Mouse (Mus musculus): ENCODE measurements around the gene Lamtor2. TPM values are rescaled to one million over a fixed set of nuclear protein-coding genes. Genes with fewer than 3 reads are reported as not detected.

Lamtor2 gene
- polyA plus RNA-seq, 1 experiment from 2014 or later = 137 TPM

DNA sequence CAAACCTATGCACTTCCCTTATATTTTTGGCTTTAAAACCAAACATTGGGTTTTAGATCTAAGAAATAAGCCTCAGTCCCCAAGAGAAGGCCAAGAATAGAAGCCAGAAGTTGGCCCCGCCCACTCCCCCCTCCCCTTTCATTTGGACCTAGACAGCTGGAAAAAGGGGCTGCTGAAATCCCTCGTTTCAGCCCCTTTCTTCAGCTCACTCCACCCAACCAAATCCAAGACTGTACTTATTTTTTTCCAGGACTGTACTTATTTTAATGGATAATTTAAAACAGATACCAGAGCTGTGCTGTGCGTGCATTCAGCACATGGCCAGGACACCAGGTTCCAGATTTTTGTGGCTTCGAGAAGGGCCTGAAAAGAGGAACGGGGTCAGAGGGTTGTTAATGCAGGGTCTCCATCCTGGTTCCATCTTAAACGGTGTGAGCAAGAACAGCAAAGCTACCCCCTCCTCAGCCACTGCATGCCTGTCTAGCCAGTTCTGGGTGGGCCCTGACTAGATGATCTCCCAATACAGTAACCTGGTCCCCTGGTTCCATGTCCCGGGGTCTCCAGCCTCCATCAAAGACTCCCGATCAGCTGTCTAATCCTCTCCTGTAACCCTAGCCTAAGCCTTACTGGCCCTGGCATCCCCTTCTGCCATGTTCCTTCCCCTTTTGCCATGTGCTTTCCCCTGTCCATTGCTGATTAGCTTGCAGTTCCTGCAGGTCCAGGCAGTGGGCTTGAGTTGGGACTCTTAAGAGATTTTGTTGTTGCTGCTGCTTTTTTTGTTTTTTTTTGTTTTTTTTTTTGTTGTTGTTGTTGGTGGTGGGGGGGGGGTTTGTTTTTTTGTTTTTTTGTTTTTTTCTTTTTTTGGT is 48.8 kb downstream of the Lamtor2 start:
- 40% methylated on average over 8 of the region's 8 CpGs for WGBS

DNA sequence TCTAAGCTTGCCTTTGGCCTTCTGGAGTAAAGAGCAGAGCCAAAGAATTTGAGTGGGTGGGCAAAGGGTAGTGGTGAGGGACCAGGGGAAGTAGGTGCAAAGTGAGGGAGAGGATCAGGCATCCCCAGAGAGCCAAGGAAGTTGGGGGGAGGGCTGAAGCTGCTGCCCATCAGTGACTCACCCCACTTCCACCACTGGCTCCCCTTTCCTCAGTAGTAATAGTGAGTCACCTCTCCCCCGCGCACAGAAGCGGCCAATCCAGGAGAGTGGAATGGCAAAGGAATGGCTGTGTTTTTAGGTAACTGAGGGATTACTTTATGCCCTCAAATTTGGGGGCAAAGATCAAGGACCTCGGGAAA is 49.4 kb downstream of the Lamtor2 start:
- Histone ChIP-seq H3K4me1 (peaks cover 23% of the 10 kb centered on the region), H3K27me3 (peaks cover 48% of the 10 kb centered on the region), H3K4me2 (peak overlapping the region; percentile 97), H3K9ac (0 out of 2 replicates have a peak overlapping the region, but pooled peaks have one; percentile 75), H3K9me3 (no peaks in the 10 kb centered on the region), H3K36me3 (replicated peaks) (no peaks in the 10 kb centered on the region), H3K27ac (0 out of 2 replicates have a peak overlapping the region, but pooled peaks have one; percentile 5), H3K4me3 (replicated peaks) (peak overlapping the region; percentile 58)
- 13% methylated on average over 4 of the region's 4 CpGs for WGBS
- peak; percentile 22; the same call in 1 of the 2 replicates for ATAC-seq (ENCODE audit: low FRiP score)

More for the DNA sequence above, 48.8 kb downstream of the Lamtor2 start:
- Histone ChIP-seq H3K9ac (no peak overlapping the region), H3K4me3 (replicated peaks) (no peak overlapping the region), H3K27me3 (peaks cover 48% of the 10 kb centered on the region), H3K4me2 (no peak overlapping the region), H3K27ac (no peak overlapping the region), H3K36me3 (replicated peaks) (no peaks in the 10 kb centered on the region), H3K4me1 (peaks cover 23% of the 10 kb centered on the region), H3K9me3 (no peaks in the 10 kb centered on the region)
- no peak for ATAC-seq (ENCODE audit: low FRiP score)

DNA sequence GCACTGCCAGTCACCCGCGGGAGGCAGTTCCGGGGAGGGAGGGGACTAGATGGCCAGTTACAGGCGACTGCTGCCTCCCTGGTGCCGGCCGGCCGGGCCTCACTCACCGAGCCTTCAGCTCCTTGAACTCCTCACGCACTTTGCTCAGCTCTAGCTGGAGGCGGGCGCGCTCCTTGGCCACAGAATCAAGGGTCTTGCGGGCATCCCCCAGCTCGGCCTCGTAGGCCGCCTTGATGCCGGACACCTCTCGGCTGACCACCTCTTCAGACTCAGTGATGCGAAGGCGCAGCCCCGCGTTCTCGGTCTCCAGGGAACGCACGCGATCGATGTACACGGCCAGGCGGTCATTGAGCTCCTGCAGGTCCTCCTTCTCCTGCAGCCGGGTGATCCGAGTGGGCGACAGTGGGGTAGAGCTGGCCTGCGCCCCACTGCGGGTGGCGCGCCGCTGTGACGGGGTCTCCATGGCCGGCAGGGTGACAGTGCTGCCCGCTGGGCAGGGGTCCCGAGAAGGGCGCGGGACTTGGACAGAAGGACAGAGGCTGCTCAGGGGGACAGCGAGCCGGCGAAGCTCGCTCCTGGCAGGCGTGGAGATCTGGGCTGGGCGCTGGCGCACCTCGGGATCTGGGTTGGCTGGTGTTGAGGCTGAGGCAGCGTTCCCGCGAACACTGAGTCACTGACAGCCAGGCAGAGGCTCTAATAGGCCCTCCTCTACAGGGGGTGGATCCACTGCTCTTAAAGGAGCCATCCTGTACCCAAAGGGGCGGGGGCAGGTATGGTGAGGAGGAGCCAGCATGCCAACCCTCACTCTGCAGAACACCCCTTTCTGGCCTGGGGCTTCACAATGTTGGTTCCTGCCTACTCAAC is 50.0 kb downstream of the Lamtor2 start:
- peak; percentile 82 for ATAC-seq (ENCODE audit: low FRiP score)
- peaks cover 46% of the 10 kb centered on the region for H3K27me3 ChIP-seq
- peak overlapping the region; percentile 75 for H3K9ac ChIP-seq
- peaks cover 23% of the 10 kb centered on the region for H3K4me1 ChIP-seq
- peak overlapping the region; percentile 58 for H3K4me3 ChIP-seq (replicated peaks)
- no peaks in the 10 kb centered on the region for H3K9me3 ChIP-seq
- under 1% methylated on average over 55 of the region's 55 CpGs for WGBS
- H3K36me3 ChIP-seq (replicated peaks) = no peaks in the 10 kb centered on the region
- H3K27ac ChIP-seq = 0 out of 2 replicates have a peak overlapping the region, but pooled peaks have one; percentile 36
- H3K4me2 ChIP-seq = peak overlapping the region; percentile 97

DNA sequence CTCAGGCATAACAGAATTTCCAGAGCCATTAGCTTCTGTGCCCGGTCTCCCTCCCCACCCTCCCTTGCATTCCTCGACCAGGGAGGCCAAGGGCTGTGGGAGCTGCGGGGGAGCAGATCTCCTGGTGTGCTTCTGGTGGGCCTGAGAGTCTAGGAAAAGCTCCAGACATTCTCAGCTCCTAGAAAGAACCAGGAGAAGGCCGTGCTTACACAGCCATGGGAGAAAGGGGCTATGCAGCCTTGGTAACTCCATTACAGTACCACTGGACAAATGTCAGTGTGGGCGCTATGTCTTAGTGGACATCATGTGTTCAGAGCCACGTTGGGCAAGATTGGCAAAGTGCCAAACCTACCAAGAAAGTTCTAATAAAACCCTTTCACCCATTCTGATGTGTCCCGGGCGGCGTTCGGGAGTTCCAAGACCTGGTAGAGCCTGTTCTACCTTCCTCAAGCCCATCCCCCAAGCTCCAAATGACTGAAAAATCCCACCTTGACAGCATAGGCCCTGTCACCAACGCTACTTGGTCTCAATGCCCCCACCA is 50.8 kb downstream of the Lamtor2 start:
- Histone ChIP-seq H3K4me3 (replicated peaks) (peak overlapping the region; percentile 58), H3K27ac (no peak overlapping the region), H3K9me3 (no peaks in the 10 kb centered on the region), H3K4me1 (peaks cover 23% of the 10 kb centered on the region), H3K4me2 (peak overlapping the region; percentile 97), H3K9ac (peak overlapping the region; percentile 75; the same call in 1 of the 2 replicates), H3K36me3 (replicated peaks) (no peaks in the 10 kb centered on the region), H3K27me3 (peaks cover 50% of the 10 kb centered on the region)
- 16% methylated on average over 11 of the region's 11 CpGs for WGBS
- ATAC-seq (ENCODE audit: low FRiP score) = no peak

DNA sequence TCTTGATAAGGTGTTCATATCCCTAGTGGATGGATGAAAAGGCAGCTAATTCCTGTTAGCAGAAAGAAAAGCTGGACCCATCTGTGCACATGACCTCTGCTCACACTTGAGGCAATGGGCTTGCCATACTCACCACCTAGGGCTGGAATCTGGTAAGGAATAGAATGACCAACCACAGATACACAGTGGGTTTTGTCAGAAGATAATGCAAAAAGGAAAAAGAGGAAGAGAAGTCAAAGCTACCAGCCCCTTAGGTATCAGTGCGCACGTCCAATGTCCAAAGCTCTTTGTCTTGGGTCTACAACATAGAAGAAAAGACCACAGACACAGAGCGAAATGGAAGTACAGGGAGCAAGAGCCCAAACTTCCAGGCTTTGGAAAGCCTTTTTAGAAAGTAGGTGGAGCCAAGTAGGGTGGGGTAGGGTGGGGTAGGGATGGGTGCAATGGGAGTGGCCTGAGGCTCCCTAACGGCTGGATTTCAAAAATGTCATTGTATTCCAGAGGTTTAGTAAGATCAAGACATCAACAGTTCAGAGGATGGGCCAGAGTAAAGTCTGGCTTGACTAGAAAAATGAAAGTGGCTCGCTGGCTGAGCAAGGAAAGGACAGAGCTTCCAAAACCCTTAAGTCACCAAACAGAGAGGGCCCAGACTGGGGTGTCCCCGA is 51.4 kb downstream of the Lamtor2 start:
- Histone ChIP-seq H3K36me3 (replicated peaks) (no peaks in the 10 kb centered on the region), H3K9ac (no peak overlapping the region)
- no peak for ATAC-seq (ENCODE audit: low FRiP score)

DNA sequence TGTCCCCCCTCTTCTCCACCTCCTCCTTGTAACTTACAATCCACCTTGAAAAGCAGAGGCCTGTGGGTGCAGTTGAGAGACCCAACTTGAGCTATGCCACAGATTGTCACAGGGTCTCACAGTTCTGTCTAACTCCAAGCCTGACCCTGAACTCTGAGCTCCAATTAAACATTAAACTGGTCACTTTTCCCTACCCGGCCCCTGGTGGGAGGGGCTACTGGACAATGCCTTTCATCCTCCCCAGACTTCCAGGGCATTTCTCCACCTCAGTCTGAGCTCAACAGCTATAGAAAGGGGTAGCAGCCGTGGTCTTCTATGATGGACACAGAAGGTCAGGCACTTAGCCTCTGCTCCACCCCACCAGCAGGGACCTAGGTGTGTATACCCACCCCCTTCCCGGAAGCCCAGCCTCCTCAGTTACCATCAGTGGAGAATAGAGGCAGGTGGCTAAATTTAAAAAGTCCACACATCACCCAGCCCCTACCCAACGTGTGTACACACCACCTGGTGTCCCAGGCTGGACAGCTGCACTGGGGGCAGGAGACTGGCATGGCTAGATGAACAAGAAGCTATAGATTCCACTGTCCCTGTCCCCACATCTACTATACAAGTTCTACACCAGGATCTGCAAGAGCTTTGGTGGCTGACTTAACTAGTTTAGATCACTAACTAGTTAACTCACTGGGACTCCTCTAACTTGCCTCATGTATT is 52.1 kb downstream of the Lamtor2 start:
- WGBS = 56% methylated on average over 4 of the region's 4 CpGs
- peaks cover 47% of the 10 kb centered on the region for H3K27me3 ChIP-seq
- no peak for ATAC-seq (ENCODE audit: low FRiP score)
- no peaks in the 10 kb centered on the region for H3K9me3 ChIP-seq
- H3K27ac ChIP-seq = no peak overlapping the region
- H3K4me1 ChIP-seq = peaks cover 23% of the 10 kb centered on the region
- H3K4me3 ChIP-seq (replicated peaks) = no peak overlapping the region
- no peaks in the 10 kb centered on the region for H3K36me3 ChIP-seq (replicated peaks)
- no peak overlapping the region for H3K9ac ChIP-seq
- no peak overlapping the region for H3K4me2 ChIP-seq

More for the DNA sequence above, 51.4 kb downstream of the Lamtor2 start:
- H3K9me3 ChIP-seq = no peaks in the 10 kb centered on the region
- peak overlapping the region; percentile 97 for H3K4me2 ChIP-seq
- peaks cover 50% of the 10 kb centered on the region for H3K27me3 ChIP-seq
- H3K27ac ChIP-seq = no peak overlapping the region
- peaks cover 23% of the 10 kb centered on the region for H3K4me1 ChIP-seq
- 54% methylated on average over 6 of the region's 6 CpGs for WGBS
- H3K4me3 ChIP-seq (replicated peaks) = peak overlapping the region; percentile 58

DNA sequence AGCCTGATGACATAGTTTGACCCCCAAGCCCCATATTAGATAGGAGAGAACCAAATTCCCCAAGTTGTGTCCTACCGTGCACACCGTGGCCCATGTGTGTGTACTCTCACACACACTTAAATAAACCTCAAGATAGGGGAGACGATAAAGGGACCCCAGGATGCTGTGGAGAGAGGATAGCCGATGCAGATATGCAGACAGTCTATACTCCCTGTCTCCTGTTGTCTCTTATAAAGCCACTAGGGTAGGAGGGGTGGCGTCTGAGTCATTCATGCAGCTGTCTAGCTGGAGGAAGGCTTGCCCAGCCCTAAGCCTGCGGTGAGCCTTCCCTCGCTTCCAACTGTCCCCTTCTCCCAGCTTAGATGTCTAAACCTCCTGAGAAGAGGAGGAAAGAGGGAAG is 52.8 kb downstream of the Lamtor2 start:
- Histone ChIP-seq H3K9me3 (no peaks in the 10 kb centered on the region), H3K36me3 (replicated peaks) (no peaks in the 10 kb centered on the region), H3K9ac (no peak overlapping the region), H3K27me3 (peaks cover 50% of the 10 kb centered on the region), H3K4me3 (replicated peaks) (no peak overlapping the region), H3K4me2 (no peak overlapping the region), H3K4me1 (peaks cover 25% of the 10 kb centered on the region), H3K27ac (no peak overlapping the region)
- 85% methylated on average over 7 of the region's 7 CpGs for WGBS
- ATAC-seq (ENCODE audit: low FRiP score) = no peak

MicroRNA genes within 50 kb of the gene (microRNA counts, 519-probe panel; counts per million panel counts)
- microRNA mmu-miR-1905 = not detected

Small RNAs within 50 kb of the gene (microRNA-seq; reads per million reads assigned to microRNA genes)
- gene Mir1905 = not detected

Other genes with a start within 250 kb of the Lamtor2 start
- gene Glmp, start 228.1 kb downstream of the Lamtor2 start, polyA plus RNA-seq (2016; fragmentation: Nextera tagmentation; extraction: Ambion mirVana) = 86.7 and 87.5 TPM in 2 replicates
- gene Tmem79, start 216.9 kb downstream of the Lamtor2 start, polyA plus RNA-seq (2016; fragmentation: Nextera tagmentation; extraction: Ambion mirVana) = 1.9 and 3.3 TPM in 2 replicates
- 80.0 and 81.2 TPM in 2 replicates for gene Smg5, start 216.8 kb downstream of the Lamtor2 start, polyA plus RNA-seq (2016; fragmentation: Nextera tagmentation; extraction: Ambion mirVana)
- gene Paqr6, start 188.5 kb downstream of the Lamtor2 start, polyA plus RNA-seq (2016; fragmentation: Nextera tagmentation; extraction: Ambion mirVana) = 1.0 and 1.6 TPM in 2 replicates
- gene Bglap3, start 180.3 kb downstream of the Lamtor2 start, polyA plus RNA-seq (2016; fragmentation: Nextera tagmentation; extraction: Ambion mirVana) = 0.18 TPM in 1 of 2 replicates, not detected in the other
- not detected in 2 replicates for gene Bglap2, start 174.4 kb downstream of the Lamtor2 start, polyA plus RNA-seq (2016; fragmentation: Nextera tagmentation; extraction: Ambion mirVana)
- gene Bglap, start 168.6 kb downstream of the Lamtor2 start, polyA plus RNA-seq (2016; fragmentation: Nextera tagmentation; extraction: Ambion mirVana) = not detected in 2 replicates
- 119 and 120 TPM in 2 replicates for gene Pmf1, start 142.7 kb downstream of the Lamtor2 start, polyA plus RNA-seq (2016; fragmentation: Nextera tagmentation; extraction: Ambion mirVana)
- 22.7 and 24.9 TPM in 2 replicates for gene Slc25a44, start 127.9 kb downstream of the Lamtor2 start, polyA plus RNA-seq (2016; fragmentation: Nextera tagmentation; extraction: Ambion mirVana)
- gene Sema4a, start 91.9 kb downstream of the Lamtor2 start, polyA plus RNA-seq (2016; fragmentation: Nextera tagmentation; extraction: Ambion mirVana) = 15.3 and 16.0 TPM in 2 replicates
- gene Lmna, start 43.1 kb downstream of the Lamtor2 start, polyA plus RNA-seq (2016; fragmentation: Nextera tagmentation; extraction: Ambion mirVana) = 23.2 and 25.8 TPM in 2 replicates
- gene Mex3a, start 20.7 kb downstream of the Lamtor2 start, polyA plus RNA-seq (2016; fragmentation: Nextera tagmentation; extraction: Ambion mirVana) = 51.0 and 53.2 TPM in 2 replicates
- gene Rab25, start 4.8 kb downstream of the Lamtor2 start, polyA plus RNA-seq (2016; fragmentation: Nextera tagmentation; extraction: Ambion mirVana) = 0.82 and 1.2 TPM in 2 replicates
- 64.1 and 64.4 TPM in 2 replicates for gene Ubqln4, start 684 bp upstream of the Lamtor2 start, polyA plus RNA-seq (2016; fragmentation: Nextera tagmentation; extraction: Ambion mirVana)
- gene Ssr2, start 22.8 kb upstream of the Lamtor2 start, polyA plus RNA-seq (2016; fragmentation: Nextera tagmentation; extraction: Ambion mirVana) = 118 and 135 TPM in 2 replicates
- gene Arhgef2, start 52.9 kb upstream of the Lamtor2 start, polyA plus RNA-seq (2016; fragmentation: Nextera tagmentation; extraction: Ambion mirVana) = 146 and 147 TPM in 2 replicates
- not detected in 2 replicates for gene Rxfp4, start 100.1 kb upstream of the Lamtor2 start, polyA plus RNA-seq (2016; fragmentation: Nextera tagmentation; extraction: Ambion mirVana)
- 117 and 118 TPM in 2 replicates for gene Khdc4, start 132.7 kb upstream of the Lamtor2 start, polyA plus RNA-seq (2016; fragmentation: Nextera tagmentation; extraction: Ambion mirVana)
- 38.2 and 40.9 TPM in 2 replicates for gene Rit1, start 163.8 kb upstream of the Lamtor2 start, polyA plus RNA-seq (2016; fragmentation: Nextera tagmentation; extraction: Ambion mirVana)
- gene Syt11, start 222.1 kb upstream of the Lamtor2 start, polyA plus RNA-seq (2016; fragmentation: Nextera tagmentation; extraction: Ambion mirVana) = 200 and 213 TPM in 2 replicates

Data from forebrain, embryonic 12.5 days (tissue).